Mouse (Mus musculus) CH12.LX (cell line): Measurements from ENCODE around the gene Themis. TPM values are rescaled to one million over a fixed set of nuclear protein-coding genes. Genes with fewer than 3 reads are reported as not detected.

Experiments
- DNase-seq: peaks from one replicate; pipeline ENCODE4 v3.0.0-alpha.2; 2013; ENCODE audit errors: extremely low read depth
- H3K27ac ChIP-seq: 2 replicates; pipeline ENCODE4 v1.5.1; 2012; ENCODE audit warnings: low read depth, mild to moderate bottlenecking, control low read depth, moderate library complexity; ENCODE audit not compliant: insufficient read depth
- H3K27me3 ChIP-seq: replicated peaks from 2 replicates; pipeline ENCODE3; 2012; ENCODE audit warnings: inconsistent platforms
- H3K36me3 ChIP-seq, 2 experiments: replicated peaks in 1 of 2; 2 replicates each; pipeline versions ENCODE3 to v1.6.1; 2012; ENCODE audit warnings: inconsistent platforms in 1 of 2, low read length in 1 of 2, mild to moderate bottlenecking in 1 of 2, mixed read lengths in 1 of 2, moderate library complexity in 1 of 2; ENCODE audit not compliant: control insufficient read depth in 1 of 2, insufficient read depth in 1 of 2
- H3K4me1 ChIP-seq, 2 experiments: 2 replicates each; pipeline ENCODE4 v1.6.1; 2012; ENCODE audit warnings: inconsistent platforms in 1 of 2, moderate library complexity in 1 of 2; ENCODE audit not compliant: insufficient read depth in 2 of 2, control insufficient read depth in 1 of 2
- H3K4me2 ChIP-seq: 2 replicates; pipeline ENCODE4 v1.6.1; 2012; ENCODE audit warnings: low read depth, mild to moderate bottlenecking, control low read depth; ENCODE audit not compliant: poor library complexity, insufficient read depth, severe bottlenecking
- H3K4me3 ChIP-seq, 3 experiments: fragments of 150-350 bp in 1 of 3; sonication (generic) in 1 of 3; replicated peaks in 1 of 3; 2 replicates each; pipeline versions ENCODE3 to v1.5.1; 2011 to 2012; ENCODE audit warnings: low read depth in 2 of 3, low read length in 2 of 3, mild to moderate bottlenecking in 2 of 3, moderate library complexity in 2 of 3, control low read depth in 1 of 3, improper control_type of control experiment in 1 of 3, inconsistent platforms in 1 of 3, mixed read lengths in 1 of 3; ENCODE audit not compliant: poor library complexity in 1 of 3
- H3K79me2 ChIP-seq: replicated peaks from 2 replicates; pipeline ENCODE4 v1.6.1; 2012; ENCODE audit warnings: mild to moderate bottlenecking, moderate library complexity; ENCODE audit not compliant: control insufficient read depth, poor library complexity, insufficient read depth, severe bottlenecking; ENCODE audit errors: extremely low read depth
- H3K9ac ChIP-seq: 2 replicates; pipeline ENCODE4 v1.6.1; 2012; ENCODE audit warnings: low read depth, mild to moderate bottlenecking, control low read depth, moderate library complexity; ENCODE audit not compliant: insufficient read depth
- H3K9me3 ChIP-seq: replicated peaks from 2 replicates; pipeline ENCODE3; 2012; ENCODE audit warnings: low read length, inconsistent platforms, mixed read lengths
- ELF1 ChIP-seq: IDR thresholded peaks from 2 replicates; pipeline ENCODE4 v1.6.1; 2014; ENCODE audit warnings: low read depth, mild to moderate bottlenecking, inconsistent platforms, low read length, improper control_type of control experiment
- ETS1 ChIP-seq: conservative IDR thresholded peaks from 2 replicates; pipeline ENCODE4 v1.6.1; 2012; ENCODE audit warnings: low read depth, mild to moderate bottlenecking, inconsistent platforms, low read length, improper control_type of control experiment, moderate library complexity
- HCFC1 ChIP-seq: IDR thresholded peaks from 2 replicates; pipeline ENCODE4 v1.6.1; 2012; ENCODE audit warnings: low read depth, mild to moderate bottlenecking, inconsistent platforms, low read length, improper control_type of control experiment
- IRF4 ChIP-seq: IDR thresholded peaks from 2 replicates; pipeline ENCODE4 v1.6.1; 2014; ENCODE audit warnings: low read depth, mild to moderate bottlenecking, inconsistent platforms, low read length, improper control_type of control experiment
- KAT2A ChIP-seq: IDR thresholded peaks from 2 replicates; pipeline ENCODE4 v1.6.1; 2012; ENCODE audit warnings: low read length, improper control_type of control experiment, inconsistent platforms; ENCODE audit not compliant: insufficient replicate concordance
- MAX ChIP-seq: IDR thresholded peaks from 2 replicates; pipeline ENCODE4 v1.6.1; 2011; ENCODE audit warnings: low read length, improper control_type of control experiment
- MEF2A ChIP-seq: IDR thresholded peaks from 2 replicates; pipeline ENCODE4 v1.6.1; 2014; ENCODE audit warnings: low read depth, mild to moderate bottlenecking, inconsistent platforms, low read length, improper control_type of control experiment, borderline replicate concordance
- NRF1 ChIP-seq: IDR thresholded peaks from 2 replicates; pipeline ENCODE4 v1.6.1; 2014; ENCODE audit warnings: low read depth, mild to moderate bottlenecking, inconsistent platforms, low read length, improper control_type of control experiment, moderate library complexity
- POLR2A ChIP-seq: IDR thresholded peaks from 2 replicates; pipeline ENCODE4 v1.6.1; 2011; ENCODE audit warnings: low read depth, mild to moderate bottlenecking, improper control_type of control experiment, low read length
- RCOR1 ChIP-seq: conservative IDR thresholded peaks from 2 replicates; pipeline ENCODE4 v1.6.1; 2012; ENCODE audit warnings: low read depth, mild to moderate bottlenecking, inconsistent platforms, low read length, improper control_type of control experiment
- SIN3A ChIP-seq: IDR thresholded peaks from 2 replicates; pipeline ENCODE4 v1.6.1; 2012; ENCODE audit warnings: low read length, improper control_type of control experiment, inconsistent platforms
- SMC3 ChIP-seq: IDR thresholded peaks from 2 replicates; pipeline ENCODE4 v1.6.1; 2011; ENCODE audit warnings: low read depth, low read length, improper control_type of control experiment
- TBP ChIP-seq: conservative IDR thresholded peaks from 2 replicates; pipeline ENCODE4 v1.6.1; 2011; ENCODE audit warnings: low read depth, low read length, improper control_type of control experiment
- TCF12 ChIP-seq: IDR thresholded peaks from 2 replicates; pipeline ENCODE4 v1.6.1; 2014; ENCODE audit warnings: low read depth, mild to moderate bottlenecking, inconsistent platforms, low read length, improper control_type of control experiment
- UBTF ChIP-seq: IDR thresholded peaks from 2 replicates; pipeline ENCODE4 v1.6.1; 2012; ENCODE audit warnings: low read depth, mild to moderate bottlenecking, inconsistent platforms, low read length, improper control_type of control experiment, moderate library complexity
- USF1 ChIP-seq: IDR thresholded peaks from 2 replicates; pipeline ENCODE4 v1.6.1; 2014; ENCODE audit warnings: low read depth, mild to moderate bottlenecking, inconsistent platforms, low read length, improper control_type of control experiment
- USF2 ChIP-seq: conservative IDR thresholded peaks from 2 replicates; pipeline ENCODE4 v1.6.1; 2011; ENCODE audit warnings: low read depth, low read length, improper control_type of control experiment
- ZC3H11A ChIP-seq: IDR thresholded peaks from 2 replicates; pipeline ENCODE4 v1.6.1; 2012; ENCODE audit warnings: low read depth, mild to moderate bottlenecking, inconsistent platforms, low read length, improper control_type of control experiment
- ZKSCAN1 ChIP-seq: IDR thresholded peaks from 2 replicates; pipeline ENCODE4 v1.6.1; 2012; ENCODE audit warnings: low read depth, inconsistent platforms, low read length, improper control_type of control experiment, borderline replicate concordance
- ZNF384 ChIP-seq: IDR thresholded peaks from 2 replicates; pipeline ENCODE4 v1.6.1; 2012; ENCODE audit warnings: low read depth, low read length, improper control_type of control experiment, inconsistent platforms
- dilution Hi-C: fragments of 300-500 bp; cut with MboI; formaldehyde crosslinking; loops from 2 replicates; pipeline ENCODE4 v1.14.3; 2020; ENCODE audit warnings: low sequenced_read_pairs; ENCODE audit not compliant: extremely low pct_unique_long_range_greater_than_20kb, extremely low pct_ligation_motif_present
- in situ Hi-C: fragments of 300-500 bp; cut with MboI; formaldehyde crosslinking; loops from 3 replicates; pipeline ENCODE4 v1.14.3; 2019; ENCODE audit warnings: low sequenced_read_pairs, low pct_ligation_motif_present, low pct_unique_long_range_greater_than_20kb, mixed read lengths
- polyA plus RNA-seq: library from polyadenylated mRNA; unstranded; fragments of >175 nt; gene quantifications from 2 replicates; pipeline ENCODE4 v1.2.1, GENCODE M21; 2012; ENCODE audit warnings: low read depth; ENCODE audit not compliant: insufficient read length
- total RNA-seq, 2 experiments: library from RNA; depleted of rRNA; stranded (reverse); fragments of 300-350 nt in 1 of 2; fragments of >200 nt in 1 of 2; gene quantifications; 2 replicates each; pipeline ENCODE4 v1.2.3; 2012 to 2014

The Themis gene
- total and polyA plus RNA-seq, 3 experiments = not detected

DNA sequence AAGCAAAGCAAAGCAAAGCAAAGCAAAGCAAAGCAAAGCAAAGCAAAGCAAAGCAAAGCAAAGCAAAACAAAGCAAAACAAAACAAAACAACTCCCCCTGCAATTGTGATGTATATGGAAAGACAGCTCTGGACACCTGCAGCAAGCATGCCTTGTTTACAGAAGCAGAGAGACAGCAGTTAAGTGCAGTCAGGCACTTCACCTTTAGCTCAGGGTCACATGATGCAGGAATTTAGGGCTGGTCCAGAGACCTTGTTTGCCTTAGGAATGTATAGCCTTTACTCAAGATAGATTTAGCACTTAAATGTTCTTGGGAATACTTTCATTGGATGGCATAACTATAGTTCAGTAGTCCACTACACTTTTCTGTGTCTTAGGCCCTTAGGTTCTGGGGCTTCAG is 32.1 kb upstream of the Themis start:
- peaks cover 6% of the 10 kb centered on the region for H3K9me3 ChIP-seq
- no peak overlapping the region for H3K9ac ChIP-seq
- no peak overlapping the region for H3K4me3 ChIP-seq
- H3K4me1 ChIP-seq = no peaks in the 10 kb centered on the region
- dilution Hi-C loops = no loop called here
- in situ Hi-C loops = no loop called here
- H3K27ac ChIP-seq = no peak overlapping the region
- H3K4me2 ChIP-seq = no peak overlapping the region
- DNase-seq = no peak
- no peaks in the 10 kb centered on the region for H3K79me2 ChIP-seq
- TF ChIP-seq MAX = no peak
- TF ChIP-seq POLR2A = no peak
- no peak for TF ChIP-seq RCOR1
- no peak for TF ChIP-seq KAT2A
- TF ChIP-seq USF1 = no peak
- TF ChIP-seq SIN3A = no peak
- no peak for TF ChIP-seq NRF1
- no peak for TF ChIP-seq TCF12
- TF ChIP-seq SMC3 = no peak
- TF ChIP-seq USF2 = no peak
- TF ChIP-seq TBP = no peak
- TF ChIP-seq ZC3H11A = no peak
- no peak for TF ChIP-seq IRF4
- no peaks in the 10 kb centered on the region for H3K27me3 ChIP-seq
- H3K36me3 ChIP-seq = no peaks in the 10 kb centered on the region

DNA sequence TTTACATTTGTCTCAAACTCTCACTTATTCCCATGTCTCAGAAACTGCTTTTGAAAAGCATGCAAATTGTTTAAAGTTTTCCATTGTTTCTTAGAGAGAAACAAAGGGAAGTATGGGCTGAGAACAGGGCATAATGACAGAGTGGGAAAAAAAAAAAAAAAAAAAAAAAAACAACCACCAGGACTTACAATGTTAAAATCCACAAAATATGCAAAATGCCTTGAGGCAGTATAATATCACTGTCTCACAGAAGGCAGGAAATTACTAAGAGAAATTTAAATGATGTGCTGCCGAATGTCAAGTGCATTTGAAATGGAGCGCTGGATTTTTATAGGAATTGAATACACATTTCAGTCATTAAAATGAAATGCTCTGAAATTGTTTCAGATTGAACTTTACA is 26.3 kb upstream of the Themis start:
- Histone ChIP-seq H3K27me3 (no peaks in the 10 kb centered on the region), H3K4me2 (no peak overlapping the region), H3K4me3 (no peak overlapping the region), H3K9ac (no peak overlapping the region), H3K9me3 (peaks cover 7% of the 10 kb centered on the region), H3K4me1 (no peaks in the 10 kb centered on the region), H3K79me2 (no peaks in the 10 kb centered on the region), H3K27ac (no peak overlapping the region), H3K36me3 (no peaks in the 10 kb centered on the region)
- no peak for DNase-seq
- dilution Hi-C loops = no loop called here
- in situ Hi-C loops = no loop called here
- TF ChIP-seq HCFC1 = no peak
- TF ChIP-seq POLR2A = no peak
- no peak for TF ChIP-seq ELF1
- no peak for TF ChIP-seq ZC3H11A
- TF ChIP-seq MEF2A = no peak
- no peak for TF ChIP-seq UBTF
- no peak for TF ChIP-seq ZKSCAN1
- no peak for TF ChIP-seq ETS1
- TF ChIP-seq ZNF384 = no peak
- no peak for TF ChIP-seq TBP
